Mouse (Mus musculus): ENCODE data around the gene Nav2. TPM values are rescaled to one million over a fixed set of nuclear protein-coding genes. Genes with fewer than 3 reads are reported as not detected.
A peak's percentile ranks its signal among the peaks of the same experiment; 100 is the strongest.

The Nav2 gene
- total and polyA plus RNA-seq, 3 experiments = 20.4 to 49.9 (median 34.4) TPM

DNA sequence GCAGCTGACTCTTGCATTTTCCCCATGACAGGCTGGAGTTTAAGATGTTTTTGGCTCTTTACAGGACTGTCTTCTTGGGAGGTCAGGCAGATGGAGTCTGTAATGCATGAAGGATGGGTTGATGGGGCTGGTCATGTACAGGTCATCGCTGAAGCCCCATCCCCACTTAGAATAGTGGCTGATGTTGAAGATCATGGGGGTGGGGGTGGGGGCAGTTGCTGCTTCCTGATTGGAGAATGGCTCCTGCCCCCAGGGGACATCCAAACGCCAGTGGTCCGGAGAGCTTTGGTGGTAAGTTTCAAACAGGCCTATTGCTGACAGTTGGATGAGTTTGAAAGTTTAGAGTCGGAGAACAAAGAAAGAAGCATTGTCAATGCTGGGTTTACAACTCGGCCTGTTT, 333.7 kb downstream of the Nav2 start:
- H3K4me1 ChIP-seq (ENCODE audit: control insufficient read depth, insufficient read depth, low read length) = no peaks in the 10 kb centered on the region; the same call in 1 of the 2 replicates
- TF ChIP-seq EP300 (IDR thresholded peaks at IDR 0.05; ENCODE audit: insufficient read depth, low read depth, low read length) (no peak), POLR2A (IDR thresholded peaks at IDR 0.05; ENCODE audit: insufficient read depth, low read depth, low read length) (no peak), CTCF (IDR thresholded peaks at IDR 0.05) (no peak)
- no peak overlapping the region for H3K4me3 ChIP-seq
- WGBS = 82% methylated on average over 5 of the region's 5 CpGs
- intact Hi-C loops (cut with DNase I) = no loop called here
- H3K79me2 ChIP-seq (replicated peaks; ENCODE audit: control insufficient read depth, insufficient read depth, low read length) = no peaks in the 10 kb centered on the region
- H3K9ac ChIP-seq (ENCODE audit: low read depth, low read length) = no peak overlapping the region
- no peaks in the 10 kb centered on the region for H3K36me3 ChIP-seq (ENCODE audit: control insufficient read depth, insufficient read depth, low read length)
- no peak overlapping the region for H3K27ac ChIP-seq
- no peak for DNase-seq
- no peaks in the 10 kb centered on the region for H3K27me3 ChIP-seq (ENCODE audit: control insufficient read depth, insufficient read depth, low read length)

DNA sequence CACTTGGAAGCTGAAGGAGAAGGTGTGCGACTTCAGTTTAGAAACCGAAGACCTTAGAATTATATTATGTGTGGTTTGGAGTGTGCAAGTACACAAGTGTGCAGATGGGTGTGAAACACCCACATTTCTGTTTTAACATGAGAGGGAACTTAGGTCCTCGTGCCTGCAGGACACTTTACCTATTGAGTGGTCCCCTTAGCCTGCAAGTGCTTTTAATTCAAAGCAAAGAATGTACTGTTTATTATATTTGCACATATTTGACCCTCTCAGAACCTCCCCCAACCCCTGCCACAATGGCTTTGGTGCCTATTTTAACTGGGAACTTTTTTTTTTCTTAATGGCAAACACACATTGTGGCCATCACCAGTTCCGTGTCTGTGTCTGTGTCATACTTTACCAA, 334.6 kb downstream of the Nav2 start:
- intact Hi-C loops (cut with DNase I) = no loop called here
- H3K4me1 ChIP-seq (ENCODE audit: control insufficient read depth, insufficient read depth, low read length) = peaks cover 1% of the 10 kb centered on the region; the same call in 1 of the 2 replicates

DNA sequence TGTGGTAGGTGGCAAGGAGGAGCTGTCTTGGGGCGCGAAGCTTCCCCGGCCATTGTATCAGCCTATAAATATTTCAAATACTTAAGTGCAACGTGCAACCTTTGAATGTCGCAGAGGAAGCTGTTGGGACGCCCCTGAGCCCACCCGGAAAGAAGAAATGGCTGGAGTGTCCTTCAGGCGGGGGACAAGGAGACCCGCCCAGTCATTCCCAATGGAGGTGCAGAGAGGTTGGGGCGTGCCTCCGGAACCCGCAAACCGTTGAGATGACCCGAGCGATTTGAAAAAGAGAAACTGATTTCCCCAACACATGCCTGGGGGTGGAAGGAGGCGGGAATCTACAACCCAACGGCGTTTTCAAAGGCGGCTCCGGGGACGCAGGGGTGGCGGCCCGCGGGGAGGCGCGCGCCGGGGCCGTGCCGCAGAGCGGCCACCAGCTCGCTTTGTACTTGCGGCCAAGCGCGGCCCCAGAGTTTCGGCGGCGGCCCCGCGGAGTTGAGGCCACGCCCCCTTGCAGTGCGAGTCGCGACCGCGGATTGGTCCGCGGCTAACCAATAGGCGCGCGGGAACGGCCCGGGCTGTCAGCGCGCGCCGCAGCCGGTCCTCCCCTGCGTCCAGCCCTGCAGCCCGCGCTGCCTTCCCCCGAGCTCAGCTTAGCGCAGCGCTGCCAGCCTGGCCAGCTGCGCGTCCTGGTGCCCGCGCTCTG, 337.2 kb downstream of the Nav2 start:
- TF ChIP-seq POLR2A (IDR thresholded peaks at IDR 0.05; ENCODE audit: insufficient read depth, low read depth, low read length) (peak; percentile 76), EP300 (IDR thresholded peaks at IDR 0.05; ENCODE audit: insufficient read depth, low read depth, low read length) (no peak), CTCF (IDR thresholded peaks at IDR 0.05) (0 out of 2 replicates have a peak, but pooled peaks have one; percentile 12)
- Histone ChIP-seq H3K79me2 (replicated peaks; ENCODE audit: control insufficient read depth, insufficient read depth, low read length) (peaks cover 2% of the 10 kb centered on the region; the same call in 1 of the 2 replicates), H3K27ac (peak overlapping the region; percentile 82), H3K36me3 (ENCODE audit: control insufficient read depth, insufficient read depth, low read length) (no peaks in the 10 kb centered on the region), H3K4me3 (peak overlapping the region; percentile 57), H3K4me1 (ENCODE audit: control insufficient read depth, insufficient read depth, low read length) (peaks cover 9% of the 10 kb centered on the region), H3K9ac (ENCODE audit: low read depth, low read length) (peak overlapping the region; percentile 80), H3K27me3 (ENCODE audit: control insufficient read depth, insufficient read depth, low read length) (no peaks in the 10 kb centered on the region)
- peak; percentile 93 to 95 for DNase-seq
- intact Hi-C loops (cut with DNase I) = loop anchor here (2.0 to 5.0 kb wide), 3 partner anchors 31 to 99 kb away; no protein-coding TSS in a partner anchor
- WGBS = under 1% methylated on average over 68 of the region's 68 CpGs

More for the DNA sequence above, 334.6 kb downstream of the Nav2 start:
- Histone ChIP-seq H3K36me3 (ENCODE audit: control insufficient read depth, insufficient read depth, low read length) (no peaks in the 10 kb centered on the region), H3K27ac (no peak overlapping the region), H3K27me3 (ENCODE audit: control insufficient read depth, insufficient read depth, low read length) (no peaks in the 10 kb centered on the region), H3K79me2 (replicated peaks; ENCODE audit: control insufficient read depth, insufficient read depth, low read length) (no peaks in the 10 kb centered on the region), H3K4me3 (no peak overlapping the region), H3K9ac (ENCODE audit: low read depth, low read length) (no peak overlapping the region)
- WGBS = 95% methylated on average over 4 of the region's 4 CpGs
- no peak for TF ChIP-seq EP300 (IDR thresholded peaks at IDR 0.05; ENCODE audit: insufficient read depth, low read depth, low read length)
- no peak for TF ChIP-seq CTCF (IDR thresholded peaks at IDR 0.05)
- no peak for TF ChIP-seq POLR2A (IDR thresholded peaks at IDR 0.05; ENCODE audit: insufficient read depth, low read depth, low read length)
- DNase-seq = no peak

DNA sequence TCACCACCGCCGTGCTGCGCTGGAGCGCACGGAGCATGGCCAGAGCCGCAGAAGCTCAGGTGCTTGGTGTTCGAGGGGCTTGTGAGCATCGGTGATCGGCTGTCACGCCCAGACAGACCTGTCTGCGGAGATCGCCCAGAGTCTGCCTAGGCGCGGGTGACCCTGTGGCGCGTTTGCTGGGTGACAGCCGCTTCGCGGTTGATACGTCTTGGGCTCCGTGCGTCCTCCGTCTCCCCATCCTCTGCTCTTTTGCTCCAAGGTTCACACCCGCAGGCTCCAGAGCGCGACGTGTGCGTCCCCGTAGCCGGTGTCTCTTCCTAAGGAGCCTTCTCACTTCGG, 337.7 kb downstream of the Nav2 start:
- DNase-seq = no peak
- Histone ChIP-seq H3K79me2 (replicated peaks; ENCODE audit: control insufficient read depth, insufficient read depth, low read length) (peaks cover 2% of the 10 kb centered on the region; the same call in 1 of the 2 replicates), H3K27me3 (ENCODE audit: control insufficient read depth, insufficient read depth, low read length) (no peaks in the 10 kb centered on the region), H3K4me3 (peak overlapping the region; percentile 57), H3K36me3 (ENCODE audit: control insufficient read depth, insufficient read depth, low read length) (no peaks in the 10 kb centered on the region), H3K9ac (ENCODE audit: low read depth, low read length) (peak overlapping the region; percentile 80), H3K27ac (peak overlapping the region; percentile 81), H3K4me1 (ENCODE audit: control insufficient read depth, insufficient read depth, low read length) (peaks cover 9% of the 10 kb centered on the region)
- WGBS = under 1% methylated on average over 31 of the region's 31 CpGs
- intact Hi-C loops (cut with DNase I) = loop anchor here (2.0 to 5.0 kb wide), 3 partner anchors 31 to 99 kb away; no protein-coding TSS in a partner anchor
- TF ChIP-seq POLR2A (IDR thresholded peaks at IDR 0.05; ENCODE audit: insufficient read depth, low read depth, low read length) = no peak
- TF ChIP-seq CTCF (IDR thresholded peaks at IDR 0.05) = no peak
- TF ChIP-seq EP300 (IDR thresholded peaks at IDR 0.05; ENCODE audit: insufficient read depth, low read depth, low read length) = no peak

DNA sequence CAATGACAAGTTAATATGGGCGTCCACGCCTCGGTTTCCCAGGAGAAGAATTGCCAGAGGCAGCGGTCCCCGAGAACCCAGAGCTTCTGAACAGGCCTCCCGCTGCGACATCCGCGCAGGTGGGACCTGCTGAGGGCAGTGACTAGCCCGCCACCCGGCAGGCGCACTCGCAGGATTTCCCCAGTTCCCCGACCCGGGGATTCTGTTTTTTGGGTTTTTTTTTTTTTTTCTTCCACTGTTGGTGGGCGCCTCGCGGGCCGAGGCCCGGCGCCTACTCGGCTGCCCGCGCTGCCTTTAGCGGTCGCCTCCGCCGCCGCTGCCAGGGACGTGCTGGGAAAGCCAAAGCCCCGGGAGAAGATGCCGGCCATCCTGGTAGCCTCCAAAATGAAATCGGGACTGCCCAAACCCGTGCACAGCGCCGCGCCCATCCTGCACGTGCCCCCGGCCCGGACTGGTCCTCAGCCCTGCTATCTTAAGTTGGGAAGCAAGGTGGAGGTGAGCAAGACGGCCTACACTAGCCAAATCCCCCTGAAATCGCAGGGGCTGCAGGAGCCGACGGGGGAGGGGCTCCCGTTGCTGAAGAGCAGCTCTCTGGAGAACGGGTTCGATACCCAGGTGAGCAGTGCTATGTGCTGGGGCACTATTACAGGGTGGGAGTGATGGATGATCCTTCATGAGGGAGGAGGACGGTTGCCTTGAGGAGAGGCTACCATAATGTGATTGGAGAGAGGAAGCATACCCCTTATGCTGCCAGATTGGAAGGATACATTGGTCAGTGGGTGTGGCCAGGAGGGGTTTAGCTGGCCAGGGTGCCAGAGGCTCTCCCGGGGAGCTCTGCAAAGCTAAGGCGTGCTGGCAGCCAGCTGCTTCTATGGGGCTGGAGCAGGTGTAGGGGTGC, 338.3 kb downstream of the Nav2 start:
- Histone ChIP-seq H3K79me2 (replicated peaks; ENCODE audit: control insufficient read depth, insufficient read depth, low read length) (peaks cover 2% of the 10 kb centered on the region; the same call in 1 of the 2 replicates), H3K4me1 (ENCODE audit: control insufficient read depth, insufficient read depth, low read length) (peaks cover 9% of the 10 kb centered on the region), H3K27me3 (ENCODE audit: control insufficient read depth, insufficient read depth, low read length) (no peaks in the 10 kb centered on the region), H3K9ac (ENCODE audit: low read depth, low read length) (peak overlapping the region; percentile 83), H3K27ac (peak overlapping the region; percentile 81), H3K36me3 (ENCODE audit: control insufficient read depth, insufficient read depth, low read length) (no peaks in the 10 kb centered on the region), H3K4me3 (peak overlapping the region; percentile 57)
- TF ChIP-seq POLR2A (IDR thresholded peaks at IDR 0.05; ENCODE audit: insufficient read depth, low read depth, low read length) (no peak), EP300 (IDR thresholded peaks at IDR 0.05; ENCODE audit: insufficient read depth, low read depth, low read length) (no peak), CTCF (IDR thresholded peaks at IDR 0.05) (no peak)
- 4% methylated on average over 50 of the region's 50 CpGs for WGBS
- peak; percentile 35 to 44 for DNase-seq
- intact Hi-C loops (cut with DNase I) = loop anchor here (2.0 to 5.0 kb wide), 3 partner anchors 32 to 100 kb away; no protein-coding TSS in a partner anchor

Data from heart, adult 2 months (tissue).